Mouse (Mus musculus): Measurements from ENCODE around the gene Mpig6b.

Gene Mpig6b

GRCm38 (mm10) chr17:35061299-35061698 lies 4.7 kb downstream of the Mpig6b start:
- no peak for DNase-seq (ENCODE audit: extremely low read depth, insufficient read length, low spot score)

- no peak for DNase-seq (ENCODE audit: extremely low read depth, insufficient read length, low spot score)
These were observed 5.2 kb downstream of the Mpig6b start for GRCm38 (mm10) chr17:35060737-35061297.

- no peak for DNase-seq (ENCODE audit: extremely low read depth, insufficient read length, low spot score)
These were observed 5.9 kb downstream of the Mpig6b start for GRCm38 (mm10) chr17:35060071-35060470.

- DNase-seq (ENCODE audit: extremely low read depth, insufficient read length, low spot score), result peak; percentile 80
These were observed 6.8 kb downstream of the Mpig6b start, which contains the start of gene Ddah2 for GRCm38 (mm10) chr17:35058911-35059892. Gene Ddah2, plus strand, starts transcription at chr17:35059035.

GRCm38 (mm10) chr17:35058316-35058715 lies 7.7 kb downstream of the Mpig6b start:
- DNase-seq (ENCODE audit: extremely low read depth, insufficient read length, low spot score), result no peak

- no peak for DNase-seq (ENCODE audit: extremely low read depth, insufficient read length, low spot score)
These were observed 8.9 kb downstream of the Mpig6b start for GRCm38 (mm10) chr17:35057090-35057489.

GRCm38 (mm10) chr17:35055691-35056495 lies 10.1 kb downstream of the Mpig6b start:
- no peak for DNase-seq (ENCODE audit: extremely low read depth, insufficient read length, low spot score)

- no peak for DNase-seq (ENCODE audit: extremely low read depth, insufficient read length, low spot score)
These were observed 13.6 kb downstream of the Mpig6b start for GRCm38 (mm10) chr17:35052271-35052798.

GRCm38 (mm10) chr17:35051156-35052086 lies 14.6 kb downstream of the Mpig6b start:
- DNase-seq (ENCODE audit: extremely low read depth, insufficient read length, low spot score), result peak; percentile 81

- DNase-seq (ENCODE audit: extremely low read depth, insufficient read length, low spot score), result peak; percentile 85
These were observed 15.7 kb downstream of the Mpig6b start for GRCm38 (mm10) chr17:35050126-35050750.

- peak; percentile 70 for DNase-seq (ENCODE audit: extremely low read depth, insufficient read length, low spot score)
These were observed 16.4 kb downstream of the Mpig6b start, which contains the start of gene Clic1 for GRCm38 (mm10) chr17:35049561-35050016. Gene Clic1, plus strand, starts transcription at chr17:35049966.

- DNase-seq (ENCODE audit: extremely low read depth, insufficient read length, low spot score), result no peak
These were observed 17.0 kb downstream of the Mpig6b start for GRCm38 (mm10) chr17:35048932-35049440.

GRCm38 (mm10) chr17:35048149-35048931 lies 17.6 kb downstream of the Mpig6b start:
- no peak for DNase-seq (ENCODE audit: extremely low read depth, insufficient read length, low spot score)

GRCm38 (mm10) chr17:35047688-35048087 lies 18.3 kb downstream of the Mpig6b start:
- no peak for DNase-seq (ENCODE audit: extremely low read depth, insufficient read length, low spot score)

GRCm38 (mm10) chr17:35046681-35047455 lies 19.1 kb downstream of the Mpig6b start, which contains the start of gene Msh5:
Gene Msh5, minus strand, starts transcription at chr17:35046745.
- peak; percentile 100 for DNase-seq (ENCODE audit: extremely low read depth, insufficient read length, low spot score)

GRCm38 (mm10) chr17:35045807-35046680 lies 19.9 kb downstream of the Mpig6b start:
- DNase-seq (ENCODE audit: extremely low read depth, insufficient read length, low spot score), result no peak
